In the genomic region with DNA sequence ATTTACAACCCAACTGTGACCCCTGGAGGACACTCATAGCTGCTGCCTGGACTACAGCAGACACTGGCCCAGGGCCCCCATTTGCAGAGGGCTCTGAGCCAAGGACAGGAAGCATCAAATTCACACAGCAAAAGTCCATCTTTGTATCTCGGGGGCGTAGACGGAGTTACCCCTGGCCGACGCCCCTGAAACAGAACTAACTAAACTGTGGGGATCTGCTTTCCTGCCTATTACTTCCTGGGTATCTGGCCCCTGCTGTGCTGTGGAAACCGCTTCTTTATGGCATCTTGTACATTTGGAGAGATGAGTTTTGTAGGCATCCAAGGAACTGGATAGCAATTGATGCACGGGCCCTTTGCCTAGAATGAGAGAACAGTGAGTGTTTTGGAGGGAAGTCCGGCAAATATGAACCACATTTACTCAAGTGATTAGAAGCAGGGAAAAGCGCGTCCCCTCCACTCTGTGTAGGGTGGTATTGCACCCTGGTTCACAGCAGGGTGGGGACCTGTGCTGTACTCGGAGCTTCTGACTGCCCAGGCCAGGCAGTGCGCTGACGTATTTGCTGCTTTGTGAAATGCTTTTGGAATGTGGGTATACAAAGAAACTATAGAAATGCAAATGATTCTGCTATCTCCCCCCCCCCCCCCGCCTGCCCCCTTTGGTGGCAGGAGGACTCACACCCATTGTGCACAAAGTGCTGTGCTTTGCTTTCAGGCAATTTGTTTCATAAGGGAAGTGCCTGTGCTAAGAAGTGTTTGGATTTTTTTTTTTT, we compare ENCODE assay signal across 7 mouse cellular contexts.
DNase-seq lines count a peak whose midpoint lies in the region; ATAC-seq and TF ChIP-seq lines count a peak whose summit lies in the region.

No protein-coding gene starts in this region.

- no peaks in the 10 kb centered on the region for H3K9me3 ChIP-seq in intestine, postnatal 0 days (ENCODE audit: control insufficient read depth)
- H3K9me3 ChIP-seq in limb, embryonic 12.5 days: no peaks in the 10 kb centered on the region
- no peaks in the 10 kb centered on the region for H3K9me3 ChIP-seq in midbrain, embryonic 16.5 days (replicated peaks; ENCODE audit: control insufficient read depth, low read length, poor library complexity, severe bottlenecking)

- WGBS in intestine, postnatal 0 days: 24% methylated on average over 14 of the region's 14 CpGs
- 14% methylated on average over 14 of the region's 14 CpGs for WGBS in limb, embryonic 12.5 days
- 8% methylated on average over 14 of the region's 14 CpGs for WGBS in midbrain, embryonic 16.5 days

- no peaks in the 10 kb centered on the region for H3K4me1 ChIP-seq in intestine, postnatal 0 days (replicated peaks; ENCODE audit: control insufficient read depth, insufficient read depth, low read length)
- peaks cover 13% of the 10 kb centered on the region for H3K4me1 ChIP-seq in limb, embryonic 12.5 days (replicated peaks)
- H3K4me1 ChIP-seq in midbrain, embryonic 16.5 days (ENCODE audit: control insufficient read depth, insufficient read depth, low read length): peaks cover 21% of the 10 kb centered on the region

- DNase-seq in adrenal gland, postnatal 14 days: peak; percentile 62
- DNase-seq in embryo, embryonic 11.5 days (ENCODE audit: low read depth, low spot score): peak; percentile 44
- DNase-seq in heart, adult 11 months: peak; percentile 94
- DNase-seq in urinary bladder, postnatal 14 days (ENCODE audit: low spot score): peak; percentile 47

- H3K36me3 ChIP-seq in intestine, postnatal 0 days (ENCODE audit: control insufficient read depth, insufficient read depth): no peaks in the 10 kb centered on the region
- no peaks in the 10 kb centered on the region for H3K36me3 ChIP-seq in limb, embryonic 12.5 days
- H3K36me3 ChIP-seq in midbrain, embryonic 16.5 days (ENCODE audit: control insufficient read depth, insufficient read depth, low read length): no peaks in the 10 kb centered on the region

- no peaks in the 10 kb centered on the region for H3K27me3 ChIP-seq in intestine, postnatal 0 days (replicated peaks; ENCODE audit: control insufficient read depth, insufficient read depth, low read length)
- H3K27me3 ChIP-seq in limb, embryonic 12.5 days: no peaks in the 10 kb centered on the region
- no peaks in the 10 kb centered on the region for H3K27me3 ChIP-seq in midbrain, embryonic 16.5 days (ENCODE audit: control insufficient read depth, insufficient read depth, low read depth, low read length)

- no peak overlapping the region for H3K4me3 ChIP-seq in intestine, postnatal 0 days (ENCODE audit: low read depth, low read length)
- 0 out of 2 replicates have a peak overlapping the region, but pooled peaks have one; percentile 12 for H3K4me3 ChIP-seq in limb, embryonic 12.5 days (replicated peaks)
- peak overlapping the region; percentile 14; the same call in 1 of the 2 replicates for H3K4me3 ChIP-seq in midbrain, embryonic 16.5 days (ENCODE audit: low read depth, low read length)

- H3K4me2 ChIP-seq in intestine, postnatal 0 days (replicated peaks; ENCODE audit: low read depth): no peak overlapping the region
- peak overlapping the region; percentile 43 for H3K4me2 ChIP-seq in limb, embryonic 12.5 days
- peak overlapping the region; percentile 52 for H3K4me2 ChIP-seq in midbrain, embryonic 16.5 days (ENCODE audit: low read length)

- peak; percentile 65 for TF ChIP-seq CTCF in intestine, postnatal 0 days (IDR thresholded peaks at IDR 0.05; ENCODE audit: low read depth)

- H3K27ac ChIP-seq in intestine, postnatal 0 days (ENCODE audit: low read depth, low read length): no peak overlapping the region
- H3K27ac ChIP-seq in limb, embryonic 12.5 days: no peak overlapping the region
- H3K27ac ChIP-seq in midbrain, embryonic 16.5 days (ENCODE audit: low read length): peak overlapping the region; percentile 68

- no peak for ATAC-seq in intestine, postnatal 0 days
- ATAC-seq in limb, embryonic 12.5 days (ENCODE audit: insufficient number of reproducible peaks, insufficient read depth, low FRiP score, low TSS enrichment, low read depth): 0 out of 2 replicates have a peak, but pooled peaks have one; percentile 63
- peak; percentile 95 for ATAC-seq in midbrain, embryonic 16.5 days

- no peak overlapping the region for H3K9ac ChIP-seq in intestine, postnatal 0 days (ENCODE audit: low read depth, low read length)
- no peak overlapping the region for H3K9ac ChIP-seq in limb, embryonic 12.5 days (replicated peaks)
- no peak overlapping the region for H3K9ac ChIP-seq in midbrain, embryonic 16.5 days (ENCODE audit: low read depth, low read length)

Comparison
In these comparisons a context has a peak if more than half of its experiments do, and no peak if none do; other contexts are left out.
1. DNase-seq: peak in every context shown above with its lines; median percentile 94 in heart, adult 11 months; 62 in adrenal gland, postnatal 14 days; 47 in urinary bladder, postnatal 14 days; 44 in embryo, embryonic 11.5 days.